Mouse (Mus musculus) kidney, postnatal 4 days (tissue): ENCODE data around the gene Wap.

Experiments used
- DNase-seq, 2 experiments: peaks; one replicate each; pipeline ENCODE4 v3.0.0; 2021; ENCODE audit warnings: mixed read lengths in 2 of 2

The Wap gene

GRCm38 (mm10) chr11:6596205-6596604, 42.2 kb downstream of the Wap start:
- DNase-seq = no peak

DNA sequence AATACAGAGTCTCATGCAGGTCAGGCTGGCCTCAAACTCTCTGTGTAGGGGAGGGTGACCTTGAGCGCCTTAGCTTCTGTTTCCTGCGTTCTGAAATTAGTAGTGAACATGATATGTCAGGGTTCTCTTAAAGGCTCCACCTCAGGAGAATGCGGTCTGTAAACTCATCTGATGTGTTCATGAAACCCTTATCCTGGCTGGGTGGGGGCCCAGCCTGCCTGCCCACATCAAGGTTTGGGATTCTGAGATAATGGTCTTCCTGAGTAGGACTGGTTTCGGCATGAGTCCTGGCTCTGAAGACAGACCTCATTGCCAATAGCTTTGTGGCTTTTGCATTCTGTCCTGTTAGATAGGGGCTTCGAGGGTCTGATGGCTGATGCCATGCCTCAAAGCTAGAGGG, 43.1 kb downstream of the Wap start:
- no peak for DNase-seq

DNA sequence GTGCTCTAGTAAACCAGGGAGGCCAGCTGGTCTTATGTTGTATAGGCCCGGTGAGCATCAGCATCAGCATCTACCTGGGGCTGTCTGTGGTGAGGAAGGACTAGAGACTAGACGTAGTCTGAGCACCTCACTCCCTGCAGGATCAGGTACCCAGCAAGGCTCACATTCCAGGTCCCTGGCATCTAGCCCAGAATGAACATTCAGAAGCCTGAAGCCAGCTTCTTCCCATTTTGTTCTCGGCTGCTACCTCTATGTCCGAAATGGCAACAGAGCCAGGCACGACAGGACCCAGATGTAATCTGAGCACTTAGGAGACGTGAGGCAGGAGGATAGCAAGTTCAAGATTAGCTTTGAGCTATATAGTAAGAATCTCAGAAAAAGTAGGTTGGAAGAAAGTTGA, 43.6 kb downstream of the Wap start:
- DNase-seq = no peak

GRCm38 (mm10) chr11:6593406-6593805, 45.0 kb downstream of the Wap start:
- DNase-seq = no peak

DNA sequence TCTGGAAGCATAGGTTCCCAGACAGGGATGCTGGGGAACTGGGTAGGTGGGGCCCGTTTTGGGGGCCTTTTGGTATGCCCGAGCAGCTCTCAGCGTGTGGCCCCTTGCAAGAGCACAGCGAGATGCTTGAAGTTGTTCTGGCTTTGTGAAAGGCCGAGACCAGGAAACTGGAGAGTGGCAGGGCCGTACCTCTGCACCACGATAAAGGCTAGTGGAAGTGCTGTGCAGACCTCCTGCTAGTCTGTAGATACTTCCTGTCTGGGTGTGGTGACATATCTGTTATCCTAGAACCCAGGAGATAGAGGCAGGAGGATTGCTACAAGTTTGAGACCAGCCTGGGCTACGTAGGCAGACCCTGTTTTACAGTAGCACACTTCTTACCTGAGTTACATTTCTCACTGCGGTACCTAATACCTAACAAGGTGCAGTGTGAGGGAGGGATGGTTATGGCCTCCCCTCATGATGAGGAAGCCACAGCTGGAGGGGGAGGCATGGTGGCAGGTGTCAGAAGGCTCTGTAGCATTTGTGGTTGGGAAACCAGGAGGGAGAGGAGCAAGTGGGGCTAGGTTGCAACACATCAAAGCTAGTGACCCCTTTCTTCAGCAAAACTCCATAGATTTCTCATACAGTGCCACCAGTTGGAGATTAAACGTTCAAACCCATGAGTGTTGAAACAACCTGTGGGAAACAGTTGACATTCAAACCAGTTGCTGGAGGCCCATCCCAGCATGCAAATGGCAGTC, 47.3 kb downstream of the Wap start:
- DNase-seq = no peak

- no peak for DNase-seq
These were observed 48.6 kb downstream of the Wap start for GRCm38 (mm10) chr11:6589838-6590237.

GRCm38 (mm10) chr11:6588295-6588694, 50.1 kb downstream of the Wap start:
- DNase-seq = no peak

- no peak for DNase-seq
These were observed 51.0 kb downstream of the Wap start for GRCm38 (mm10) chr11:6587249-6587940.

DNA sequence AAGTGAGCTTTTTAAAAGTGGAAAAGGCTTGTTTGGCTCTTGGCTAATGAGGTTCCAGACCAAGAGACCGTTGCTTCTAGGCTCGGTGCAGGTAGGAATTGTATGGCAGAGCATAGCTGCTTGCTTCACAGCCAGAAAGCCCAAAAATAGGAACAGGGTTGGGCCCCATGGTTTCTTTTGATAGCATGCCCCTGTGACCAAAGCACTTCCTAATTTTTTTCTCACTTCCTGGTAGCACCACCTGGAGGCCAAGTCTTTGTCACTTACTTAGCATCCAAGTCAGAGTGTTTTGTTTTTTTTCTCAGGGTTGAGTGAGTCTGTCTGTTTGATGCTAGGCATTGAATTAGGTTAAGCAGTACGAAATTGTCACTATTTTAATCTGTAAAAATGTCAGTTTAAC, 51.8 kb downstream of the Wap start:
- no peak for DNase-seq

GRCm38 (mm10) chr11:6585748-6586147, 52.7 kb downstream of the Wap start:
- DNase-seq = no peak
